In genomic region chr14:62845011-62845840, GRCm38 (mm10) we compare ENCODE assay signal across 8 mouse cellular contexts. TPM values are rescaled to one million over a fixed set of nuclear protein-coding genes. Genes with fewer than 3 reads are reported as not detected.
A peak's percentile ranks its signal among the peaks of the same experiment; 100 is the strongest.
DNase-seq lines count a peak whose midpoint lies in the region; ATAC-seq and TF ChIP-seq lines count a peak whose summit lies in the region.

No protein-coding gene starts in this region.

- intact Hi-C loops in heart, postnatal 25 days (cut with DNase I) = no loop called here

- 66% methylated on average over 8 of the region's 8 CpGs for WGBS in hindbrain, embryonic 12.5 days
- 75% methylated on average over 8 of the region's 8 CpGs for WGBS in hindbrain, embryonic 11.5 days
- WGBS in embryonic facial prominence, embryonic 13.5 days = 21% methylated on average over 8 of the region's 8 CpGs
- WGBS in limb, embryonic 14.5 days = 30% methylated on average over 8 of the region's 8 CpGs

- no peak overlapping the region for H3K4me3 ChIP-seq in hindbrain, embryonic 12.5 days
- no peak overlapping the region for H3K4me3 ChIP-seq in hindbrain, embryonic 11.5 days (ENCODE audit: low read depth, low read length)
- H3K4me3 ChIP-seq in embryonic facial prominence, embryonic 13.5 days = no peak overlapping the region
- no peak overlapping the region for H3K4me3 ChIP-seq in limb, embryonic 14.5 days (replicated peaks; ENCODE audit: low read length)

- no peak overlapping the region for H3K9ac ChIP-seq in hindbrain, embryonic 12.5 days
- no peak overlapping the region for H3K9ac ChIP-seq in hindbrain, embryonic 11.5 days (ENCODE audit: low read depth, low read length)
- peak overlapping the region; percentile 49; the same call in 1 of the 2 replicates for H3K9ac ChIP-seq in embryonic facial prominence, embryonic 13.5 days
- H3K9ac ChIP-seq in limb, embryonic 14.5 days (ENCODE audit: low read depth, low read length, severe bottlenecking) = no peak overlapping the region

- no peaks in the 10 kb centered on the region for H3K36me3 ChIP-seq in hindbrain, embryonic 12.5 days
- no peaks in the 10 kb centered on the region for H3K36me3 ChIP-seq in hindbrain, embryonic 11.5 days (ENCODE audit: control insufficient read depth, insufficient read depth, low read length)
- H3K36me3 ChIP-seq in embryonic facial prominence, embryonic 13.5 days = peaks cover 12% of the 10 kb centered on the region; the same call in 1 of the 2 replicates
- H3K36me3 ChIP-seq in limb, embryonic 14.5 days (ENCODE audit: control insufficient read depth, insufficient read depth, low read length) = no peaks in the 10 kb centered on the region

- ATAC-seq in hindbrain, embryonic 12.5 days (ENCODE audit: low FRiP score) = no peak
- ATAC-seq in hindbrain, embryonic 11.5 days (ENCODE audit: low FRiP score) = no peak
- ATAC-seq in embryonic facial prominence, embryonic 13.5 days (ENCODE audit: insufficient number of reproducible peaks, insufficient read depth, low FRiP score, low TSS enrichment, low read depth) = no peak
- no peak; the same call in 1 of the 2 replicates for ATAC-seq in limb, embryonic 14.5 days (ENCODE audit: low FRiP score, low read depth)

- no peak for DNase-seq in hindbrain, embryonic 11.5 days (ENCODE audit: low spot score)
- peak; percentile 42 for DNase-seq in heart, postnatal 25 days (ENCODE audit: low spot score)
- peak; percentile 42 for DNase-seq in limb, embryonic 14.5 days (ENCODE audit: low spot score)
- DNase-seq in yolk sac, embryonic 10.5 days (ENCODE audit: low spot score) = no peak
- DNase-seq in spleen, adult 18-20 months = no peak
- DNase-seq in spleen, postnatal 4 days (ENCODE audit: low spot score in 2 of 2) = no peak

- H3K4me1 ChIP-seq in hindbrain, embryonic 12.5 days = peaks cover 18% of the 10 kb centered on the region
- H3K4me1 ChIP-seq in hindbrain, embryonic 11.5 days (replicated peaks; ENCODE audit: control insufficient read depth, insufficient read depth, low read length) = no peaks in the 10 kb centered on the region
- peaks cover 40% of the 10 kb centered on the region for H3K4me1 ChIP-seq in embryonic facial prominence, embryonic 13.5 days
- H3K4me1 ChIP-seq in limb, embryonic 14.5 days (ENCODE audit: control insufficient read depth, insufficient read depth, low read length) = peaks cover 38% of the 10 kb centered on the region

- 0 out of 2 replicates have a peak overlapping the region, but pooled peaks have one; percentile 7 for H3K27ac ChIP-seq in hindbrain, embryonic 12.5 days
- no peak overlapping the region for H3K27ac ChIP-seq in hindbrain, embryonic 11.5 days (ENCODE audit: low read depth, low read length)
- peak overlapping the region; percentile 63 for H3K27ac ChIP-seq in embryonic facial prominence, embryonic 13.5 days
- peak overlapping the region; percentile 62 for H3K27ac ChIP-seq in limb, embryonic 14.5 days (replicated peaks; ENCODE audit: low read depth, low read length)

- H3K27me3 ChIP-seq in hindbrain, embryonic 12.5 days = no peaks in the 10 kb centered on the region
- no peaks in the 10 kb centered on the region for H3K27me3 ChIP-seq in hindbrain, embryonic 11.5 days (ENCODE audit: control insufficient read depth, insufficient read depth, low read length)
- no peaks in the 10 kb centered on the region for H3K27me3 ChIP-seq in embryonic facial prominence, embryonic 13.5 days
- no peaks in the 10 kb centered on the region for H3K27me3 ChIP-seq in limb, embryonic 14.5 days (ENCODE audit: control insufficient read depth, insufficient read depth, low read length)

- H3K4me2 ChIP-seq in hindbrain, embryonic 12.5 days (replicated peaks) = no peak overlapping the region
- H3K4me2 ChIP-seq in hindbrain, embryonic 11.5 days (replicated peaks; ENCODE audit: low read depth, low read length) = no peak overlapping the region
- peak overlapping the region; percentile 43 for H3K4me2 ChIP-seq in embryonic facial prominence, embryonic 13.5 days
- peak overlapping the region; percentile 16; the same call in 1 of the 2 replicates for H3K4me2 ChIP-seq in limb, embryonic 14.5 days (replicated peaks; ENCODE audit: low read depth, low read length, severe bottlenecking)

- no peak for TF ChIP-seq POLR2A in limb, embryonic 14.5 days (IDR thresholded peaks at IDR 0.05; ENCODE audit: borderline replicate concordance, extremely low read depth, insufficient read depth, insufficient read length)

- peaks cover 4% of the 10 kb centered on the region for H3K9me3 ChIP-seq in hindbrain, embryonic 12.5 days (replicated peaks)
- H3K9me3 ChIP-seq in hindbrain, embryonic 11.5 days (ENCODE audit: control insufficient read depth, low read length) = no peaks in the 10 kb centered on the region
- peaks cover 6% of the 10 kb centered on the region for H3K9me3 ChIP-seq in embryonic facial prominence, embryonic 13.5 days
- peaks cover 6% of the 10 kb centered on the region; the same call in 1 of the 2 replicates for H3K9me3 ChIP-seq in limb, embryonic 14.5 days (ENCODE audit: control insufficient read depth, low read length)

RNA-seq across cellular contexts. Expression of gene Wdfy2, which starts 7.7 kb away (rescaled TPM):
- 14.2 and 15.0 TPM in 2 replicates for polyA plus RNA-seq in hindbrain, embryonic 12.5 days (2016; fragmentation: Nextera tagmentation; extraction: Ambion mirVana)
- 12.5 and 17.0 TPM in 2 replicates for polyA plus RNA-seq in hindbrain, embryonic 11.5 days (2014; fragmentation: Nextera tagmentation; extraction: Ambion mirVana)
- 7.4 and 9.2 TPM in 2 replicates for polyA plus RNA-seq in embryonic facial prominence, embryonic 13.5 days (2015; fragmentation: Nextera tagmentation; extraction: Ambion mirVana)
- total RNA-seq in heart, postnatal 25 days (2021) = 1 to 10 TPM; 6.8 to 7.7 TPM
- polyA plus RNA-seq in limb, embryonic 14.5 days (2012; rRNA removed) = 10.9 and 11.4 TPM in 2 replicates
- 12.8 and 13.8 TPM in 2 replicates for polyA plus RNA-seq in limb, embryonic 14.5 days (2014; fragmentation: Nextera tagmentation; extraction: Ambion mirVana)

Comparison
In these comparisons a context has a peak if more than half of its experiments do, and no peak if none do; other contexts are left out.
1. H3K4me2 ChIP-seq: peak in embryonic facial prominence, embryonic 13.5 days (single experiment) and limb, embryonic 14.5 days (single experiment); none in hindbrain, embryonic 12.5 days (single experiment) and hindbrain, embryonic 11.5 days (single experiment).
2. DNase-seq: peak in heart, postnatal 25 days (single experiment) and limb, embryonic 14.5 days (single experiment); none in hindbrain, embryonic 11.5 days (single experiment), yolk sac, embryonic 10.5 days (single experiment), spleen, adult 18-20 months (0 of 2) and spleen, postnatal 4 days (0 of 2).